Mouse (Mus musculus) heart, adult 18-20 months (tissue): ENCODE results near the gene Ikzf3. TPM values are rescaled to one million over a fixed set of nuclear protein-coding genes. Genes with fewer than 3 reads are reported as not detected.

ENCODE experiments used
- DNase-seq, 2 experiments: peaks; one replicate each; pipeline ENCODE4 v3.0.0; 2021 to 2022; ENCODE audit warnings: mixed read lengths in 1 of 2
- total RNA-seq, 2 experiments: library from RNA; stranded (reverse); gene quantifications; 2 replicates each; pipeline ENCODE4 v1.2.3; 2021

Gene Ikzf3
- total RNA-seq, 2 experiments from 2014 or later, result 0.89 to 5.0 TPM

DNA sequence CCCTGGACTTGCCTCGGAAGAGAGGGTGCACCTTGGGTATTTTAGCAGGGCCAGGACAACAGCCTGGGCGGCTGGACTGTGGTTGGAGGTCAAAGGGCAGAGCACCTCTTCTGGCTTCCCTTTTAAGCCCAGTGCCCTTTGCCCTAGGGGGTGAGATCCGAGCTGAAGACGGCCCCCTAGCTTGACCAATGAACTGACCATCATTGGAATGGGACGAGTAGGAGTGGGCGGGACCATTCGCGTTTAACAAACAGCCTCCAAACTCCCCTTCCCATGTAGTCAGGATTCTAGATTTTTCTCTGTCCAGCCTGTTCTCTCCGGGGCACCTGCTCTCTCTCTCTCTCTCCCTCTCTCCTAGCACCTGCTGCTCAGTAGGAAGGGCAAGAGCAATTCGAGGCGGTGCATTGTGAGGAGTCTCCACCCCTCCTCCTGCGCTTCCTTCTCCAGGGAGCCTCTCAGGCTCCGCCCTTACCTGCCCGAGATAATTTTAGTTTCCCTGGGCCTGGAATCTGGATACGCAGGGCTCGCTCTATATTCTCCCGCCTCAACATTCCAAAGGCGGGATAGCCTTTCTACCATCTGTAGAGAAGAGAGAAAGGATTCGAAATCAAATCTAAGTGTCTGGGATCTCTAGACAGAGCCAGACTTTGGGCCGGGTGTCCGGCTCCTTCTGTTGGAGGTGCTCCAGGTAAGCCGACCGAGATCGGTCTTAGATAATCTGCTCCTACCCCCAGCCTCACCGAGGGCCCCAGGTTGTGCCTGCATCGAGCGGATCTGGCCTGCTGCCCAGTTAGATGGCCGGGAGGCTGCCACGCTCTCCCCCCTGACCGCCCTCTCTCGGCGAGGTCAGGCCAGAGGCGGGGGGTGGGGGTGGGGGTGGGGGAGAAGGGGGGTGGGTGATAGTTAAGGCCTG, 99.0 kb downstream of the Ikzf3 start:
- DNase-seq, result no peak

- no peak for DNase-seq
Measured at GRCm38 (mm10) chr11:98446213-98446561, 99.6 kb downstream of the Ikzf3 start, which contains the start of gene Grb7. Gene Grb7, plus strand, starts transcription at chr11:98446394.

- no peak for DNase-seq
Measured at GRCm38 (mm10) chr11:98445679-98446078, 100.2 kb downstream of the Ikzf3 start.

GRCm38 (mm10) chr11:98445238-98445637, 100.6 kb downstream of the Ikzf3 start:
- DNase-seq, result no peak

- no peak for DNase-seq
Measured at GRCm38 (mm10) chr11:98443688-98444087, 102.1 kb downstream of the Ikzf3 start.

DNA sequence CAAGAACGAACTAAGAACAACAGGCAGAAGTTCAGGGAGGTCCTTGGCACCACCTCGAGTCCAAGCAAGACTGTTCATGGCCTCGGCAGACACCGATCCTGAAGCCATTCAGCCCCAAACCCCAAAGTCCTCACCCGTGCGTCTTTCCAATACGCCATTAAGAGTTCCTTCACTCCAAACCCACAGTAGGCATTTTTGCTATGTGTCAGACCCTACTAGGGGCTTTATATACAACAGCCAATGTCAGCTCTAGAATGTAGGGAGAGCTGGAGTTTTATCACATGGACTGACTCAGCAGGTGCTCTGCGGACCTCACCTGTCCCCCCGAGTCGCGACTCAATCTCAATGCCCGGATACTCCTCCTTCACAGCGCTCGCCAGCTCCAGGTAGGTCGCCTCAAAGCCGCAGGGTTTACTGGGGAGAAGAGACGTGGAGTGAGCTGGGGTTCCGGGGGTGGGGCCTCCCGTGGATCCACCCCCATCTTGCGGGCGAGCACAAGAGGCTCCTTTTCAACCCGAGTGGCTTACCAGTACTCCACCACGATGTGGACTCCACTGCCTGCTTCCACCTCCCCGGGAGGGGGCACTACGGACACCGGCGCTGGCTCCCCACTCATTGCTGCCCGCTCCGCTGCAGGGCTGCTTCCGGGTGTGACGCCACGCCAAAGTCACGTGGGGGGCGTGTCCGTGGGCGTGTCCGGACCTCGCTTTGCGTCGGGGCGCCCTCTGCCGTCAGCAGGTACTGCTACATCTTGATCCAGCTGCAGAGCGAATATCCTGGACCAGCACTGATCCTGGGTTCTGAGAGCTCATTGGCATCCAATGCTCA, 107.3 kb downstream of the Ikzf3 start, which contains the start of gene Mien1:
Mien1 (minus strand) TSS at position 661 of the 828 bp plus-strand sequence.
- peak; percentile 94 to 98 for DNase-seq

- no peak for DNase-seq
Measured at GRCm38 (mm10) chr11:98437441-98437840, 108.4 kb downstream of the Ikzf3 start.

GRCm38 (mm10) chr11:98435723-98436122, 110.1 kb downstream of the Ikzf3 start:
- DNase-seq, result no peak

DNA sequence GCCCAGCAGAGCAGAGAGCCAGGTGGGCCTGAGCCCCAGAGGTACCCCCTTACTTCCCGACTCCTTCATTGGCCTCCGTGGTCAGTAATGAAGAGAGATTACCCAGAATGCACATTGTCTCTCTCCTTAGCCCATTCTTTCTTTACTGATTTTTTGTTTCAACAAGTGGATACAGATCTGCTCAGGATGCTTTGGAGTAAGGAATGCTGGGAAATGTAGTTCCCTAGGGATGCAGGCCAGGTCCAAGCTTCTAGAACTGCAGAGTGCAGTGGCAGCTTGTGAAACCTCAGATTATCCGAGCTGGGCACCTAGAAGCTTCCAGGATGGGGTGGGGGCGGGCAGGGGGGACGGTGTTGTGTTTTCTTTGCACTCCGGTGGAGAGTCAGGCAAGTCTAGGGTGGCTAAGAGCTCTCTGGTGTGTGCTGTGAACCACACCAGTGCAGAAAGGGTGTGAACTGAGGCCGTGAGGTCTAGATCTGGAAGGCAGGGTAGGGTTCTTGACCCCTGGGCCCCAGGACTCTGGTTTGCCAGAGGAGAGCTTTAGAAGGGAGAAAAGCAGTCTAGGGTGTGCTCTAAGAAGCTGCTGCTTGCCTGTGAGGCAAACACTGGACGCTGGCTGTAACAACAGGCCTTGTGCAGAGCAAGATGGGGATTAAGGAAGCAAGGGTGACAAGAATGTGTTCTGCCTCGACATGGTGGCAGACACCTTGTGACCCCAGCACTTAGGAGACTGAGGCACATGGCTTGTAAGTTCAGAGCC, 113.9 kb downstream of the Ikzf3 start:
- DNase-seq, result no peak

- no peak for DNase-seq
Measured at GRCm38 (mm10) chr11:98428436-98428835, 117.4 kb downstream of the Ikzf3 start.

DNA sequence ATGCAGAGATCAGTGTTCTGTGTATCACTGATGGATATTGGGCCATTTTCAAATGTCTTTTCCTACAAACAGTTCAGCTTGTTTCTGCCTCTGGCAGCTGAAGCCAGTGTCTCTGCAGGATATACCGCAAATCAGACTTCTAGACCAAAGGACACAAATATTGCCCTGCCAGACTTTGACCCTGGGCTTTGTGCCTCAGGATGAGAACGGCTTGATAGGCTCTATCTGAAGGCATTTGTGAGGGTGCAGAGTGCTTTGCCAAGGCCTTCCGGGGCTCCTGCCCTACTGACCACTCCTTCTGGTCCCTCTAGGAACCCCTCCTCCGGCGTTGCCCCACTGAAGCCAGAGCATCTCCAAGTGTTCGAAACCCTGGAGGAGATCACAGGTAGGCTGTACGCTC, 119.2 kb downstream of the Ikzf3 start:
- DNase-seq, result no peak

GRCm38 (mm10) chr11:98418939-98419547, 126.8 kb downstream of the Ikzf3 start:
- DNase-seq, result no peak

DNA sequence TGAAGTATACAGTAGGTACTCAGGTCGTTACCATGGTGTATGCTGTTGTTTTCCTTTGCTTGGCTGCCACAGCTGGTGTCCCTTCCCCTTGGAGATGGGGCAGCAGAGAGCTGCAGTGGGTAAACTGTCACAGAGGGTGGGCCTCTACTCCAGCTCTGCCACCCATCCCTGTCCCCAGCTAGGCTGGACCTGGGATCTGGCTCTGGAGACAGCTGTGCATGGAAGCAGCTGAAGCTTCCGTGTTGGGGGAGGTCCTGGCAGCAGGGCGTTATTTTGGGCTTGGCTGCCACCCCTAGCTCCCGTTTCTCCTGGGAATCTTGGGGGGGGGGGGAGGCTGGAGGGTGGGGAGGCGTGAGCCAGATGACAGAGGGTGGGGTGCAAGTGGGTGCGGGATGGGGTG, 127.6 kb downstream of the Ikzf3 start:
- no peak for DNase-seq

GRCm38 (mm10) chr11:98417074-98417473, 128.8 kb downstream of the Ikzf3 start:
- no peak for DNase-seq

Other genes with a start within 250 kb of the Ikzf3 start
- not detected for gene Neurod2, start 216.4 kb downstream of the Ikzf3 start, total RNA-seq
- 1 to 10 TPM; 4.3 to 5.1 TPM for gene Ppp1r1b, start 197.6 kb downstream of the Ikzf3 start, total RNA-seq
- gene Stard3, start 187.7 kb downstream of the Ikzf3 start, total RNA-seq, result 10 to 100 TPM; 15.8 to 20.6 TPM
- 1,000 to 10,000 TPM; 1,636 to 2,096 TPM for gene Tcap, start 162.2 kb downstream of the Ikzf3 start, total RNA-seq
- under 1 TPM; 0.84 to 0.90 TPM for gene Pnmt, start 159.6 kb downstream of the Ikzf3 start, total RNA-seq
- 1 to 10 TPM; 8.1 to 9.1 TPM for gene Pgap3, start 145.5 kb downstream of the Ikzf3 start, total RNA-seq
- 1 to 10 TPM; 5.6 to 5.9 TPM for gene Erbb2, start 133.6 kb downstream of the Ikzf3 start, total RNA-seq
- gene Mien1, start 107.0 kb downstream of the Ikzf3 start, total RNA-seq, result 10 to 100 TPM; 63.9 to 65.9 TPM
- under 1 TPM; 0.21 to 0.30 TPM for gene Grb7, start 99.6 kb downstream of the Ikzf3 start, total RNA-seq
- not detected for gene Zpbp2, start 5.1 kb upstream of the Ikzf3 start, total RNA-seq
- gene Ormdl3, start 41.3 kb upstream of the Ikzf3 start, total RNA-seq, result 10 to 100 TPM; 42.6 to 47.5 TPM
- gene Lrrc3c, start 52.3 kb upstream of the Ikzf3 start, total RNA-seq, result not detected
- 10 to 100 TPM in 1 of 2 experiments, 1 to 10 TPM in 1; 6.6 to 10.4 TPM for gene Gm12355, start 79.6 kb upstream of the Ikzf3 start, total RNA-seq
- 1 to 10 TPM; 3.0 to 3.1 TPM for gene Gsdma3, start 80.3 kb upstream of the Ikzf3 start, total RNA-seq
- gene Gsdma2, start 100.7 kb upstream of the Ikzf3 start, total RNA-seq, result not detected
- gene Gsdma, start 118.3 kb upstream of the Ikzf3 start, total RNA-seq, result under 1 TPM; 0.10 TPM
- gene Psmd3, start 136.5 kb upstream of the Ikzf3 start, total RNA-seq, result 100 to 1,000 TPM in 1 of 2 experiments, 10 to 100 TPM in 1; 99.2 to 107 TPM
- gene Csf3, start 155.2 kb upstream of the Ikzf3 start, total RNA-seq, result not detected
- gene Med24, start 183.4 kb upstream of the Ikzf3 start, total RNA-seq, result 10 to 100 TPM; 42.0 to 44.2 TPM
- gene Thra, start 194.6 kb upstream of the Ikzf3 start, total RNA-seq, result 100 to 1,000 TPM in 1 of 2 experiments, 10 to 100 TPM in 1; 99.7 to 103 TPM
- gene Nr1d1, start 229.3 kb upstream of the Ikzf3 start, total RNA-seq, result 10 to 100 TPM; 54.2 to 67.6 TPM
- 10 to 100 TPM; 71.7 to 73.3 TPM for gene Msl1, start 249.5 kb upstream of the Ikzf3 start, total RNA-seq